Mouse (Mus musculus): ENCODE results near the gene Plch1.

The Plch1 gene

DNA sequence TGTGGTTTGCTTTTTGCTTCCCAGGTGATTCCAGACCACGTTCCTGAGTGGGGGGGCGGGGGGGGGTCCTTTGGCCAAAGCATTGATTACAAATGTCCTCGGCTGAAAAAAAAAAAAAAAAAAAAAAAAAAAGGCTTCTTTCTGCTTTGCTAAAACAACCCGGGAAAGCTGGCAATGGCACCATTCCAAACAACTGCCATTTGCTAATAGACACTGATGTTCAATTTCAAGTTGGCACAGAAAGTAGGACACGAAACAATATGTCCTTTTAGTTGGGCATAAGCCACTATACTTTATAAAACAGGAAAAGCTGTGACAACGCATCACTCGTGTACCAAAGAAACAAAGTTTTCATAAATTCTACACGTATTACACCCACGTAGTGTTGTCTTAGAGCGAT lies 36.6 kb downstream of the Plch1 start:
- in situ Hi-C loops (cut with MboI, MseI), result no loop called here

DNA sequence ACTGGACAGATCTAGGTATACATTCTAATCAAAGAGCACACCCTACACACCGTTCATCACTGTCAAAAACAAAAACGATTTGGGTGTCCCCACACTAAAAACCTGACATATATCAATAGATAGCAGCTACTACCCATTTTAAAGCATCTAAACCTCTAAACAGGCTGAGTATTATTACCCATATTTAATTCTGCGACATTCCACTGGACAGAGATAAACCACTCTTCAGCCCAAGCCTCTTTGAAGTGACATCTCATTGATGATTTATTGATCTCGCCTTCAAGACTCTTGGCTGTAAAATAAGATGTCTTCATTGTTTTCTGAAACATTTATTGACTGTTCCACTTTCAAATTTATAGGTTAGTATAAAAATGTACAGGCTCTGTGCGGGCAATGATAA lies 46.4 kb downstream of the Plch1 start:
- in situ Hi-C loops (cut with MboI, MseI), result loop anchor here (10.0 kb wide), 1 partner anchor 668 kb away; no protein-coding TSS in a partner anchor

DNA sequence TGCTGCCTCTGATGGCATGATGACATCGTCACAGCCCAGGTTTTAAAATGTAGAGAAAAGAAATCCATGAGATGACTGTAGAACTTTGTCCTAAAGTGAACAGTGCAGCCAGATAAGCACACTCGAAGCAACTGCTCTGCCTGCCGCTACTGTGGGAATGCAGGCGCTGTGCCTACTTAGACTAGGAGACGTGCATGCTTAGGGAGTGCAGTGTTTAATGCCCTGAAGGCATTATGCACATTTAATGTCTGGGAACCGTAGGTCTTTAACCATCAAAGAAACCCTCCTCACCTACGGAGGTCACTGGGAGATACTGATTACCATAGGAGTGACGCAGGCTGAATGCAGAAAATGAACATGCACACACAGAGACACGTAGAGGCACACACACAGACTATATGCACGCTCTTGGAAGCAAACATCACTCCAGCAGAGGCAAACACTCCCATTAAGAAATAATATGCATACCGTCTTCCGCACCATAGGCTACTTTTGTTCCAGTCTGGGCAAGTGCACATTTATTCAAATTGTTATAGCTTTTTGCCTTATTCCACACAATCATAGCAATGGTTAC lies 48.1 kb downstream of the Plch1 start:
- in situ Hi-C loops (cut with MboI, MseI), result loop anchor here (10.0 kb wide), 1 partner anchor 666 kb away; no protein-coding TSS in a partner anchor

DNA sequence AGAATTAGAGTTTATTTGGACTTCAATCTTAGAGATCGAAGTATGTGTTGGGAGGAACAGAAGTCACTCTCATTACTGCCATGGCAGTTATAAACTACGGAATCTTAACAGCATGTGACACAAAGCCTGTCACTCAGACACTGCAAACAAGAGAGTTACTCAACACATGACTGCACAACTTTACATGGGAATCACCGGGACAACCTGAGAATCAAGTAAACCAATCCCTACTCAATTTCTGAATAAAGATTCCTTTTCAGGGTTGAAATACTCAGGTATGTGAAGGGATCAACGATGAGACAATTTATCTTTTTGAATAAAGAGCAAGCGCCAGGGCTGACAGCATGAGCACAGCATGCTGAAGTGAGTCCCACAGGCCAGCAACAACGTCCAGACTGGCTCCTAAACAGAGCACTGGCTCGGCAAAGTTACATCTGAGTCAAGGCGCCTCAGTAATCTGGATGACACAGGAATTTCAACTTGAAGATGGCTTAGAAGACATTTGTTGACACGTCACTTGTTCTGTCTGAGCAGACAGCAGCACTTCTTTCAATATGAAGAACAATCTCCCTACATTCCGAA lies 49.4 kb downstream of the Plch1 start:
- in situ Hi-C loops (cut with MboI, MseI), result loop anchor here (10.0 kb wide), 1 partner anchor 665 kb away; no protein-coding TSS in a partner anchor

DNA sequence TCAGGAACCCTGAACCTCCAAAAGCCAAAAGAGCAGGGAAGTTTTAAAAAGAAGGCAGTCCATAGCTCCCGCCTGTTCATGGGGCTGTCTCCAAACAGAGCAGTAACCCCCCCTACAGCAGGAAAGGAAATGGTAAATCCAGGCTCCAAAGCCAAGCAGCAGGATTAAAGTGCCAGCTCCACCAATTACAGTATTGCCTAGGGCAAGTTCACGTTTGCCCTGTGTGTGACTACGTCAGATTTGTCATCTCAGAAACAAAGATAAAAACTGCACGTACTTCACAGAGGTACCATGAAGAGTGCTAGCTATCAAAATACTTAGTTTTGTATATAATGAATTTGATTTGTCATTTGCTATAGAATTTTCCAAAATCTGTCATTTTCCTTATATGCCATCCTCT lies 55.1 kb downstream of the Plch1 start:
- in situ Hi-C loops (cut with MboI, MseI), result no loop called here

DNA sequence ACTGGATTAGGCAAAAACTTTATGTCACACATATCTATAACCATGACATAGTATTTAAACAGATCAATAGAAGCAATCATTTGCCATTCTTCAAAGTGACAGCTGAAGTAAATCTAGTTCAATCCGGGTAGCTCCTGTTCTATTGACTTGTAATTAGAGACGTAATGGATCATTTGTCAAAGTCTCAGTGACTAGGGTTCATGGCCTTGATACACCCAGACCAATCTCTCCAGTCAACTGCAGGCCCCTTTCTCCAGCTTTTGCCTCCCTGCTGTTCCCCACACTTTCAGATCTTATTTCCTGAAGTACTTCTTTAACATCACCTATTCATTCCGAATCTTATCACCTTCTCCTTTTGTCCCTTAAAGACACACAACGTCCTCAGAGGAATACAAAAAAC lies 56.8 kb downstream of the Plch1 start:
- in situ Hi-C loops (cut with MboI, MseI), result no loop called here

DNA sequence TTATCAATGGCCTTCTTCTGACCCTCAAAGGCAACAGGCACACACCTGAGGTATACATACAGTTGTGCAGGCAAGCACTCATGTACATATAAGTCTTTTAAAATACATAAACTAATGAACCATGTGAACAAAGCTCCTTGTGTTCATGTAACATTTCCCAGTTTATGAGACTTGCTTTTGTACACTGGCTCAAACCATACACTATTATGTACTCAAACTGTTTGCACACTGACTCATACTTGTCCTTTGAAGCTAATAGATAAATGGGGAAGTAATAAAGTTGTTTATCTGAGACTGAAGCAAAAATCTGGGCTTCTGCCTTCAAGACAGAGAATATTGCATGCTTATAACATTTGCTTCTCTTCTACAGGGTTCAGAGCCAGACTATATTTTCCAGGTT lies 61.5 kb downstream of the Plch1 start:
- in situ Hi-C loops (cut with MboI, MseI), result no loop called here

DNA sequence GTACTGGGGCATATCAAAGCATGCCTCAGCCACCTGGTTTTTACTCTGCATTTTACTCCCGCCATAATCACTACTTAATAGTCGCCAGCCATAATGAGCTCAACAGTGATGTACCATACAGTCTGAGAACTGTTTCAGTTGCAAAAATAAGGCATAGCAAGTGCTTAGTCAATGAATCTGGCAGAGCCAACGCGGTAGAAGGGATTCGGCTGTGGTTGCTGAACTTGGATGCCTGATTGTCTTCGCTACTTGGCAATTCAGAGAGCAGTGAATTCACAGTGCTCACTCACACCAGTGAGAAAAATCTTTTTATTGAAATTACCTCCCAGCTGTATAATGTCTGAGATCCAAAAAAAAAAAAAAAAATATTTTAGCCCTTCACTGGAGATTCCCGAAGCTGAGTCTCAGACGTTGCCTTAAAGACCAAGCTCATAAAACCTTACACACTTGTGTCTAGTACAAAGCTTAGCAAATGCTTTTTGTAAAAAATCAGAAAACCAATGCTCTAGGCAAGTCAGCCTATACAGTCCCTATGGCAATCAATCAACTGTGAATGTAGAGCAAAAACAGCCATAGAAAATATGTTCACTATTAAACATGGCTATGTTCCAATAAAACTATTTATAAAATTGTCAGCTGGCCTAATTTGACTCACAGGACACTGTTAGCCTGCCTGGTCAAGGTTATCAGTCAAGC lies 62.2 kb downstream of the Plch1 start:
- in situ Hi-C loops (cut with MboI, MseI), result no loop called here

DNA sequence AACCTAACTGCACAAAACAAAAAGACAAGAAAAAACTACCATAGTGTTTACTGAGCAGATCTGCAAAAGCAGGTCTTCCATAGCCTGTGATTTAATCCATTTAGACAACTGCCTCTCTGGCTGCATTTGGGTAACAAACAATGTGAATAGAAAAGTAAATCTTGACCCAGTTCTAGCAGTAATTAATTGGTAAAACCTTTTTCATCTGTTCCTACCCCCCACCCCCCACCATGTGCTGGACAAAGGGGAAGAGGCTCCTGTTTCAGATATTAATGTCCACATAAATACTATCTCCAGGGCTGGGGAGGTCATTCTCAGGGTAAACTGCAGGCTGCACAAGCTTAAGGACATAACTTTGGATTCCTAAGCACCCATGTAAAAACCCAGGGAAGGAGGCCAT lies 63.5 kb downstream of the Plch1 start:
- in situ Hi-C loops (cut with MboI, MseI), result no loop called here

DNA sequence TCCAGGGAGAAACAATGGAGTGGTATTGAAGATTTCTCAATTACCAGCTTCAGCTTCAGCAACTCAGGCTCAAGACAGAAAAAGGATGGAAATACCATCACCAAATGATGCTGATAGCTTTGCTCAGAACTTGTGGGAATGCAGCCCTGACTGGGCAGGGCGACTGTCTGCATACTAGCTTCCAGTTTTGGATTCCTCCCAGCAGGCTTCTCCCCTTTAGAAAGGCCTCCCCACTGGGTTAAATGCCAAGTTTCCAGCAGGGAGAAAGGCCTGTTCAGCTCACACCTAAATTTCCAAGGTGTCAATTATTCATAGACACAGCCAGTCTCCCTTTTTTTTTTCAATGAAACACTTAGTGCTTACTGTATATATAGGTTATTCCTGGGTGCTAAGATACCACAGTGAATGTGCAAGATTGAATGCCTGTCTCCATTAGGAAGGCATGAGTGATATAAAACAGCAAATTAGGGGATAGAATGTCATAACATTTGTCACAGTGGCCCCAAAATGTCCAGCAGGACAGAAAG lies 75.3 kb downstream of the Plch1 start:
- in situ Hi-C loops (cut with MboI, MseI), result no loop called here

DNA sequence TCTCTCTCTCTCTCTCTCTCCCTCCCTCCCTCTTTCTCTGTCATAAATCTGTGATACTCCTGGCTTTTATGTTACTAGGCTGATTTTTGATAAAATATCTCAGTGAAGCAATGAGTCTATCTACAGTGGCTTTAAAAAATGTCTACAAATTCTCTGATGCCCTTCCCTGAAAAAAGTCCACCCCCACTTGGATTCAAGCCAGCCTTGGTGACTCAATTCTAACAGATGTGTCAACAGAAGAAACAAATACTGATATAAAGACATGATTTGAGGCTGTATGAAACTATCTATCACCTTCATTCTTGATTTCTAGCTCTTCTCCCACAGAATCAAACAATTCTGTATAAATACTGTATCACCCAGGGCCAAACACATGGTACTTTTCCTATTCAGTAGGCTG lies 76.6 kb downstream of the Plch1 start:
- in situ Hi-C loops (cut with MboI, MseI), result no loop called here

DNA sequence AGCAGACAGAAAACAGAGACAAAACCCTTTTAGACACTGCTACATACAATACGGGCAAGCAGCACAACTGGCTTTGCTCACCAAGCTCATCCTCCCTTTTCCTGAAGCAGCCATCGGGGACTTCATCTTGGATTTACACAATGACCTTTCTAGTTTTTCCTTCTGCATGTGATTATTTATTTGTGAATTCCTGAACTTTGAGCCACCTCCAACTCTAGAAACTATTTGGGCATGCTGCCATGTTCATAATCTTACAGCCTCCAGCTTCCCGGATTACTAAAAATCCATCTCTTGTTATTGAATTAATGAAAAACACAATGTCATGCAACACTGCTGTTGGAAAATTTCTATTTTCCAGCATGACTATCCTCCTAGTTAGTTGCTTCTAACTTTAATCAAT lies 84.1 kb downstream of the Plch1 start:
- in situ Hi-C loops (cut with MboI, MseI), result no loop called here

DNA sequence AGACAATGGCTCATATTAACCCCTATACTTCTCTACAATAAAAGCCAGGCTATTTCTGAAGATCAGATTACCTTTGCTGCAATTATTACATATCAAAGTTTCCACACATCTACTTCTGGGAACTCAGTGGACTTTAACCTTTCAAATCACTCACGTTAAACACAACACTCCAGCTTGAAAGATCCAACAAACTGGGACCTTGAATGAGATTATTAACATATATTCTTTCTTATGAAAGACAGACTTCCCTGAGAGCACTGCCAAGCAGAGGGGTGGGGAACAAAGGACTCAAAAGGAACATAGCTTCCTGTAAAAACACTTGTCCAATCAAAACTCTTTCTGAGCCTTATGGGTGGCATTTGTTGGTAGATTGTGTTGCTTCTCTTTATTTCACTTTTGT lies 85.1 kb downstream of the Plch1 start:
- in situ Hi-C loops (cut with MboI, MseI), result no loop called here

DNA sequence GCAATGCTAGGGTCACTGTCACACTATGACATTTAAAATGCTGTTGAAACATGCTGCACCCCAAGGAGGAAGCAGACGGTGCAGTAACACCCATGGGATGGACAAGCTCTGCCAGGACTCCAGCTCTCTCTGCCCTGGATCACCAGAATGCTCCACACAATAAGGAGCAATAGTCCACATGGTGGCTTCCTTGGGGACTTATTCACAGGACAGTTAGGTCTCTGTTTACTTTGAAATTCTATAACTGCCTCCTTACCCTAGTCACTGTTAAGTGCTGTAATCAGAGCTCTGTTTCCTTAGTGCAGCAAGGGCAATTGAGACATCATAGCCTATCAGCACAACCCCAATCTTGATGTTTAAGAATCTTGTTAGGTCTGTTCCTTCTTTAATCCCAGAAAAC lies 92.4 kb downstream of the Plch1 start:
- in situ Hi-C loops (cut with MboI, MseI), result no loop called here

DNA sequence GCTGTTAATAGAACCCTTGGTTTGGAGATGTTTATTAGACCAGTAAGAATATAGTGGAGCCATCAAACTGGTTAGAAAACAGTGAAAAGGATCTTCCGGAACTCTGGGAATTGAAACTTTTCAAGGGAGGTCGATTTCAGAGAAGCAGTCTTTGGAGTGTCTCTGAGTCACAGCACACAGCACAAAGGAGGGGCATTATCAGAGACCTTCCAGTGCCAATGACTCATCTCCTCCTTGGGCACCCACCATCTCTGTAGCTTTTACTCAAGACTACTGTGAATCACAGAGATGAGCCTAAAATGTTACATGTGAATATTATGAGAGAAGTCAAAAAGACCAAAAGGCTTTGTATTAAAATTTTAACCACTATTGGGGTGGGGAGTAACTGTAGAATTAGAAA lies 93.8 kb downstream of the Plch1 start:
- in situ Hi-C loops (cut with MboI, MseI), result no loop called here

DNA sequence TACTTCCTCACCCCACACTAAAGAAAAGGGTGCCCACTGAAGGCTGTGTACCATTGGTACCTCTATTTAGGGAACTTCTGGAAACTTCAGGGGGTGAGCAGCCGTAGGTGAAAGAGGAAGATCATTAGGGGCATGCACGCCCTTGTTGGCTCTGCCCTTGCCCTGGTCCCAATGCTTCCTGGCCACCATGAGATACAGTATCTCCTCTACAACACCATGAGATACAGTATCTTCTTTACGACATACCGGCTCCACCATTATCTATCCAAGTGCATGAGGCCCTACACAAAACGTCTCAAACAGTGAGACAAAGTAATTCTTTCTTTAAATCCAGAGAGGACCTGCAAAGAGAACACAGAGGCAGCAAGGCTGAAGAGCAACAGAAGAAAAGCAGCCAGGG lies 98.6 kb downstream of the Plch1 start:
- in situ Hi-C loops (cut with MboI, MseI), result no loop called here

DNA sequence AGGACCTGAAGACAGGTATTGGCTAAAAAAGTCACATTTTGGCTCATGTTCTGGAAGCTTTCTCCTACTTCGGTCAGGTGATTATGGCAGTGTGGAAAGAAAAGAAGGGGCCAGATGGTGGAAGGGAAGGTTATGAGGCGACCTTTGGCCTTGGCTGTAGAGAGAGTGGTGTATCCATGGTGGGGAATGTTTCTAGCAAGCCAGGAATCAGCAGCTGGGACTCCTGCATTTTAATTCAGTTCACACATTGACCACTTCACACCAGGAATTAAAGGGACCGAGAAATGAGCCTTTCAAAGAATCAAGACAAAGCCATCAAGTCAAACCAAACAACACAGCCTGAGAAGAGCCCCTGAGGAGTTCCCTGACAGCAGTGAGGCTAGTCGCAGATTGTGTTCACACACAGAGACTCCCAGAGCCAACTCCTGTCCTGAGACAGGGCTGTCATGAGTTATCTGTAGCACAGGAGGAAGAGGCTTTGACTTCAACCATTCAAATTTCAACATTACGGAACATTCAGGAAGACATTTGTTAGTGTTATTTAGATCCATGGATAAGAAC lies 112.4 kb downstream of the Plch1 start:
- in situ Hi-C loops (cut with MboI, MseI), result no loop called here

DNA sequence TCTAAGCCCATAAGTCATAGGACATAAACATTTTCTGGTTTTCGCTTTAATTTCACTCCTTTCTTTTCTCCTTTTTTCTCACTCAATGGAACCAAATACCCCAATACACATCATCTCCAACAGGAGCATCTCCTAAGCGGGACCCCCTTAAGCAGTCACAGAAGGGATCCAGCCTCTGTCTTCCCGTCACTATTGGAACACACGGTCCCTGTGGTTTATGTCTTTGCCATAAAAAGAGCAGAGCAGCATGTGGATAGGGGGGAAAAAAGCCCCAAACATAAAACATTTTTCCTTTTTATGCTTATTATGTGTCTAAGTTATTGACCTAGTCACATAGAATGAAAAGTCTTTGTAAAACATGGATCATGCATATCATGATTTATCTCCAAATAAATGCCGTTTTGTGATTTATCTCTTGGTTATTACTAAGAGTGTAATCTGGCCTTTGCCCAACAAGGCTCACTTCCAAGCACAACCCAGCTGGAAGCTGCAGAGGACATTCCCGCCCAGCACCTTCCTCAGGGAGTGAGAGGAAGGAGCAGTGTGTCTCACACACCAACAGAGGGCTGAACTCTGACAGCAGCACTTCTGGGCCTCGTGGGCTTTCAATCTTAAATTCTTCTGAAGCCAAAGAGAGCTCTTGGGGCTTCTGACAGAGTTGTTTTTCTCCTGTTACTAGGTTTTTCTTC lies 126.5 kb downstream of the Plch1 start:
- in situ Hi-C loops (cut with MboI, MseI), result no loop called here

DNA sequence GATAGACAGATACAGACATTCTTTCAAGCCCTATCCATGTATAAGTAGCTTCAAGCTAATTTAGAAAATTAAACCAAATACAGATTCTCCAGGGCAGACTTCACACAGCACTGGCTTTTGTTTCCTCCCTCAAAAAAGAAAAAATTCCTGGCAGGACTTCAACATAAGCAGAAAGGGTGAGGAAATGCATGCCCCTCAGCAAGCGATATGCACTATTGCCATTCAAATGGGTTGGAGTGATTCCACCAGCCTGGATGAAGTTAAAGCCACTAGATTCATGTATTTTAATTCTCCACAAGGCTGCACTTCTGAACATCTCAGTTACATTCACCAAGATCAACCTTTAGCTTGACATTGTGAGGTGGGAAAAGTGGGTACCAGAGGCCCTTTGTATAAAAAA lies 138.5 kb downstream of the Plch1 start:
- in situ Hi-C loops (cut with MboI, MseI), result no loop called here

DNA sequence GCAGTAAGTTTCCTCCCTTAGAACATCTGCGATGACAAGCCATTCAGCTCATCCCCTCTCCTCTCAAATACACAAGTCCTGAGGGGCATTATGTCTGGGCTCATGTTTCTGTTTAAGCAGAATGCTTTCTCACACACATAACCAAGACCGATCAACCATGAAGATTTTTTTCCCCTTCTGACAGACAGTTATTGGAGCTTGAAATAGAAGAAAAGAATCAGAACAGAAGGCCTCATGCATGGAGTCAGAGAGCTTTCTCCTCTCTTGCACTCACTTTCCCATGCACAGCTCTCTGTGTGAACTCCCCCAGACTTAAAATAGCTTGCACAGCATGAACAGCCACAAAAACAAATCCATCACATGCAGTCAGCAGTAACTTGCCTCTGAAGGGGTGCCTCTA lies 159.2 kb downstream of the Plch1 start:
- in situ Hi-C loops (cut with MboI, MseI), result no loop called here

DNA sequence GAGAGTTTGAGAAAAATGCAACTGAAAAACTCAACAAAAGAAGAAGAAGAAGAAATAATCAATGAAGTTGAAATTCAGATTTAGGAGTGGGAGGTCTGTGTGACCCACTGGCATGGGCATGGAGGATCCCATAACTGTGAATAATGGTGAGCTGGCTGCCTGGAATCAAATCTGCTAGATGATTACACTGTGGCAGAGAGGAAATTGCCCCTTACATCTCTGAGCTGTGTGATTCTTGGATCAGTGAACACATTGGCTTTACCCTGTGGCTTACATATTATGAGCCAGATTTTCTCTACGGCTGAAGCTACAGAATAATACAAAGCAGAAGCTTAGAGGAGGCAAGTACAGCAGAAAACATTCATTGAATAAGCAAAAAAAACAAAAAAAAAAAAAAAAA lies 170.9 kb downstream of the Plch1 start:
- in situ Hi-C loops (cut with MboI, MseI), result no loop called here

DNA sequence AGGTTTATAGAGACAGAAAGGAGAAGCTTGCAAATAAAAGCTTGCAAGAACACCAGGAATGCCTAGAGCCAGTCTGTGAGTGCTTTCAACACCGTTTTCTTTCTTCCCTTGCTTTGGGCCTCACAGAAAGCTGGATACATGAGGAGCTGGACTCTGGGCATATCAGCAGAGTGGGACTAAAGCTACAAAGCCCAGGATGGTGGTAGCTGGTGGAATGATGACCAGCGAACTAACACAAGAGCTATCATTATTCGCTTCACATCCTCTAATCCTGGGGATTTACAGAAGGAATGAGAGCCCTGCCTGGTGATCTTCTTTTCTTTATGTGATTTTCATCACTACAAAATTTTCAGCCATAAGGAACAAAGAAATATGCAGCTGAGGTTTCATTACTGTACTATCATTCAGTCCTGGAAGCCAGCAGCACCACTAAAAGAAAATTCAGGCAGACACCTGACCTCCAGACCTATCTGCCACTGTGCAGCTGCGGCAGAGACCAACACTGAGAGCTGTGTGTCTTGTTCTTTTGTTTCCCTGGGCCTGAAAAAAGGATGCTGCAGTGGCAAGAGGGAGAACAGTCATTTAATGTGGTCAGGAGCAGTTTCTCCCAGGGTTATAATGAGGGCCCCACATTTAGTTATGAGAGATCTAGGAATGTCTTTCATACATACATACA lies 172.5 kb downstream of the Plch1 start:
- in situ Hi-C loops (cut with MboI, MseI), result no loop called here
